In genomic region chr4:108833828-108834114, GRCm38 (mm10) we compare ENCODE assay signal across 8 mouse cellular contexts. TPM values are rescaled to one million over a fixed set of nuclear protein-coding genes. Genes with fewer than 3 reads are reported as not detected.
DNase-seq lines count a peak whose midpoint lies in the region; ATAC-seq lines count a peak whose summit lies in the region.

No protein-coding gene starts in this region.

- H3K36me3 ChIP-seq in kidney, embryonic 14.5 days (ENCODE audit: control insufficient read depth, insufficient read depth, low read length) = peaks cover 14% of the 10 kb centered on the region
- H3K36me3 ChIP-seq in embryonic facial prominence, embryonic 12.5 days = peaks cover 11% of the 10 kb centered on the region
- H3K36me3 ChIP-seq in intestine, embryonic 14.5 days (ENCODE audit: control insufficient read depth, insufficient read depth, low read length) = peaks cover 17% of the 10 kb centered on the region

- H3K27ac ChIP-seq in kidney, embryonic 14.5 days (ENCODE audit: low read depth, low read length) = peak overlapping the region; percentile 100
- H3K27ac ChIP-seq in embryonic facial prominence, embryonic 12.5 days = peak overlapping the region; percentile 99
- peak overlapping the region; percentile 97 for H3K27ac ChIP-seq in intestine, embryonic 14.5 days (ENCODE audit: low read depth)

- H3K9ac ChIP-seq in kidney, embryonic 14.5 days (ENCODE audit: low read depth, low read length) = peak overlapping the region; percentile 98
- H3K9ac ChIP-seq in embryonic facial prominence, embryonic 12.5 days = peak overlapping the region; percentile 98
- H3K9ac ChIP-seq in intestine, embryonic 14.5 days (ENCODE audit: low read length) = peak overlapping the region; percentile 98

- H3K4me1 ChIP-seq in kidney, embryonic 14.5 days (ENCODE audit: control insufficient read depth, insufficient read depth, low read length) = peaks cover 15% of the 10 kb centered on the region; the same call in 1 of the 2 replicates
- H3K4me1 ChIP-seq in embryonic facial prominence, embryonic 12.5 days = peaks cover 25% of the 10 kb centered on the region
- peaks cover 31% of the 10 kb centered on the region for H3K4me1 ChIP-seq in intestine, embryonic 14.5 days (replicated peaks; ENCODE audit: control insufficient read depth, insufficient read depth, low read length)

- peak overlapping the region; percentile 81 for H3K4me2 ChIP-seq in kidney, embryonic 14.5 days (replicated peaks; ENCODE audit: low read depth, low read length)
- peak overlapping the region; percentile 63 for H3K4me2 ChIP-seq in embryonic facial prominence, embryonic 12.5 days (replicated peaks)
- peak overlapping the region; percentile 62 for H3K4me2 ChIP-seq in intestine, embryonic 14.5 days (ENCODE audit: low read length)

- no peak for ATAC-seq in kidney, embryonic 14.5 days (ENCODE audit: low FRiP score, low TSS enrichment)
- ATAC-seq in embryonic facial prominence, embryonic 12.5 days (ENCODE audit: insufficient number of reproducible peaks, insufficient read depth, low FRiP score, low TSS enrichment) = no peak; the same call in 1 of the 2 replicates
- ATAC-seq in intestine, embryonic 14.5 days (replicated peaks; ENCODE audit: low FRiP score, low TSS enrichment, low read depth) = no peak
- ATAC-seq in monocyte, adult 5-6 weeks (replicated peaks; ENCODE audit: insufficient number of reproducible peaks, low FRiP score, low TSS enrichment, poor library complexity, severe bottlenecking) = peak; percentile 60

- DNase-seq in kidney, postnatal 14 days = no peak
- no peak for DNase-seq in intestine, embryonic 14.5 days (ENCODE audit: low spot score)
- no peak for DNase-seq in urinary bladder, postnatal 14 days (ENCODE audit: low spot score)
- no peak for DNase-seq in adrenal gland, postnatal 10 days
- no peak for DNase-seq in cerebellum, adult 11 months

- no peaks in the 10 kb centered on the region for H3K9me3 ChIP-seq in kidney, embryonic 14.5 days (ENCODE audit: control insufficient read depth, low read length)
- H3K9me3 ChIP-seq in embryonic facial prominence, embryonic 12.5 days = no peaks in the 10 kb centered on the region
- H3K9me3 ChIP-seq in intestine, embryonic 14.5 days (ENCODE audit: control insufficient read depth, low read length) = no peaks in the 10 kb centered on the region

- under 1% methylated on average over 6 of the region's 6 CpGs for WGBS in kidney, embryonic 14.5 days
- 0% methylated on average over 6 of the region's 6 CpGs for WGBS in embryonic facial prominence, embryonic 12.5 days
- WGBS in intestine, embryonic 14.5 days = 0% methylated on average over 6 of the region's 6 CpGs

- no peaks in the 10 kb centered on the region for H3K27me3 ChIP-seq in kidney, embryonic 14.5 days (ENCODE audit: control insufficient read depth, insufficient read depth, low read length)
- no peaks in the 10 kb centered on the region for H3K27me3 ChIP-seq in embryonic facial prominence, embryonic 12.5 days
- no peaks in the 10 kb centered on the region for H3K27me3 ChIP-seq in intestine, embryonic 14.5 days (replicated peaks; ENCODE audit: control insufficient read depth, insufficient read depth, low read length)

- H3K4me3 ChIP-seq in kidney, embryonic 14.5 days (ENCODE audit: low read length) = peak overlapping the region; percentile 98
- H3K4me3 ChIP-seq in embryonic facial prominence, embryonic 12.5 days = peak overlapping the region; percentile 95
- H3K4me3 ChIP-seq in intestine, embryonic 14.5 days (ENCODE audit: low read depth, low read length) = peak overlapping the region; percentile 97

RNA-seq across cellular contexts. Expression of gene Btf3l4, which starts 0.4 kb away (rescaled TPM):
- polyA plus RNA-seq in kidney, embryonic 14.5 days (2014; fragmentation: Nextera tagmentation; extraction: Ambion mirVana) = 199 and 224 TPM in 2 replicates
- polyA plus RNA-seq in embryonic facial prominence, embryonic 12.5 days (2016; fragmentation: Nextera tagmentation; extraction: Ambion mirVana) = 208 and 229 TPM in 2 replicates
- 169 and 171 TPM in 2 replicates for polyA plus RNA-seq in intestine, embryonic 14.5 days (2014; fragmentation: Nextera tagmentation; extraction: Ambion mirVana)
- 40.7 to 71.0 TPM (median 58.7 TPM) in 3 replicates for total RNA-seq in monocyte, adult 5-6 weeks (2017)
- 100 to 1,000 TPM; 115 to 125 TPM for total RNA-seq in adrenal gland, postnatal 10 days (2021)

RNA-seq across cellular contexts. Expression of gene Txndc12, which starts 0.6 kb away (rescaled TPM):
- 112 and 117 TPM in 2 replicates for polyA plus RNA-seq in kidney, embryonic 14.5 days (2014; fragmentation: Nextera tagmentation; extraction: Ambion mirVana)
- polyA plus RNA-seq in embryonic facial prominence, embryonic 12.5 days (2016; fragmentation: Nextera tagmentation; extraction: Ambion mirVana) = 114 and 118 TPM in 2 replicates
- 108 and 117 TPM in 2 replicates for polyA plus RNA-seq in intestine, embryonic 14.5 days (2014; fragmentation: Nextera tagmentation; extraction: Ambion mirVana)
- total RNA-seq in monocyte, adult 5-6 weeks (2017) = 61.6 to 79.0 TPM (median 71.6 TPM) in 3 replicates
- total RNA-seq in adrenal gland, postnatal 10 days (2021) = 10 to 100 TPM; 70.0 to 71.7 TPM

RNA-seq across cellular contexts. Expression of gene Kti12, which starts 13.8 kb away (rescaled TPM):
- polyA plus RNA-seq in kidney, embryonic 14.5 days (2014; fragmentation: Nextera tagmentation; extraction: Ambion mirVana) = 66.3 and 68.7 TPM in 2 replicates
- 49.7 and 52.3 TPM in 2 replicates for polyA plus RNA-seq in embryonic facial prominence, embryonic 12.5 days (2016; fragmentation: Nextera tagmentation; extraction: Ambion mirVana)
- 58.5 and 60.5 TPM in 2 replicates for polyA plus RNA-seq in intestine, embryonic 14.5 days (2014; fragmentation: Nextera tagmentation; extraction: Ambion mirVana)
- 9.4 to 17.5 TPM (median 14.5 TPM) in 3 replicates for total RNA-seq in monocyte, adult 5-6 weeks (2017)
- 10 to 100 TPM; 27.7 to 28.1 TPM for total RNA-seq in adrenal gland, postnatal 10 days (2021)

RNA-seq across cellular contexts. Expression of gene A730015C16Rik, which starts 14.6 kb away (rescaled TPM):
- 0.76 and 1.5 TPM in 2 replicates for polyA plus RNA-seq in kidney, embryonic 14.5 days (2014; fragmentation: Nextera tagmentation; extraction: Ambion mirVana)
- 1.9 and 2.5 TPM in 2 replicates for polyA plus RNA-seq in embryonic facial prominence, embryonic 12.5 days (2016; fragmentation: Nextera tagmentation; extraction: Ambion mirVana)
- polyA plus RNA-seq in intestine, embryonic 14.5 days (2014; fragmentation: Nextera tagmentation; extraction: Ambion mirVana) = 1.4 and 1.6 TPM in 2 replicates
- 0.49 TPM in 1 of 3 replicates, not detected in the others for total RNA-seq in monocyte, adult 5-6 weeks (2017)
- total RNA-seq in adrenal gland, postnatal 10 days (2021) = not detected

RNA-seq across cellular contexts. Expression of gene Rab3b, which starts 45.1 kb away (rescaled TPM):
- 16.0 and 16.6 TPM in 2 replicates for polyA plus RNA-seq in kidney, embryonic 14.5 days (2014; fragmentation: Nextera tagmentation; extraction: Ambion mirVana)
- 25.8 TPM in 2 replicates for polyA plus RNA-seq in embryonic facial prominence, embryonic 12.5 days (2016; fragmentation: Nextera tagmentation; extraction: Ambion mirVana)
- 14.5 and 16.9 TPM in 2 replicates for polyA plus RNA-seq in intestine, embryonic 14.5 days (2014; fragmentation: Nextera tagmentation; extraction: Ambion mirVana)
- total RNA-seq in monocyte, adult 5-6 weeks (2017) = not detected in 3 replicates
- total RNA-seq in adrenal gland, postnatal 10 days (2021) = 10 to 100 TPM; 45.4 to 50.2 TPM
